Mouse (Mus musculus) c-Kit-positive CD71-positive TER-119-positive erythroid progenitor cells, embryonic 14.5 days (primary cell): ENCODE data around the gene Slc25a26.

Experiments used
- DNase-seq: peaks from one replicate; pipeline ENCODE4 v3.0.0-alpha.2; 2013; ENCODE audit warnings: low spot score

Slc25a26 gene

GRCm38 (mm10) chr6:94499897-94500623, at the start of gene Slc25a26:
Gene Slc25a26 (plus strand): TSS chr6:94500331.
- DNase-seq: peak; percentile 84

DNA sequence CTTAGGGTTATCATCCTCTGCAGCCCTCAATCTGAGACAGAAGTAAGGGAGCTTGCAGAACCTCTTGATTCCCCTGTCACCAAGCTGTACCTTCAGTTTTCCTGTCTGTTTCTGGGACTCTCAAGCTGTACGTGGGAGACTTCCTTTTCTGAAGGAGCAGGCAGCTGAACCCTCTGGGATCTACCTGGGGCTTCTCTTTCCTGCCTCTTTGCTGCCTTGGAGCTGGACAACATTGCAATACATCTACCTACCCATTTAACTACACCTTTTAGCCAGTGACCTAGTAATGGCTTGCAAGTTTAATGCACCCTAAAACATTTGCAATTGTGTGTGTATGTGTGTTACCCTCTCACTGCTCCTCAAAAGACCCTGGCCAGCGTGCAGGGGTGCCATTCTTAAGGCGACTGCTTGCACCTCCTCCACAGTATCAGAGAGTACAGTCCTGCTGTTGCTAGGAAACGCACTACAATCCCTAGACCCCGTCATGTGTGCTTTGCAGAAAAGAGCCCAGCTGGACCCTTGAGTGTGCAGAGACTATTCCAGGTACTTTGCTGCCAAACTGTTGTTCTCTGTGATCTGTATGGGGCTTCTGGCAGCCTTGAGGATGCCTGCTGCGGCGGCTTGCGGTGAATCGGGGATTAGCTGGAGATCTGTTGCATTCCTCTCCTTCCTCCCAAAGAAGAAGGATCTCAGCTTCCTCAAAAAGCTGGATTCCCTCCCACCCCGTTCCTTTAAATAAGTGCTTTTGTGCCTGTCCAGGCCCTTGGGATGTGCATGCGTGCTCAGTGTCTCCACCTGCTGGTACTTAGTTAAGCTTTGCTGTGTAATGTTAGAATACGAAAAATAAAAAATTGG, 35.9 kb upstream of the Slc25a26 start:
- DNase-seq: no peak

DNA sequence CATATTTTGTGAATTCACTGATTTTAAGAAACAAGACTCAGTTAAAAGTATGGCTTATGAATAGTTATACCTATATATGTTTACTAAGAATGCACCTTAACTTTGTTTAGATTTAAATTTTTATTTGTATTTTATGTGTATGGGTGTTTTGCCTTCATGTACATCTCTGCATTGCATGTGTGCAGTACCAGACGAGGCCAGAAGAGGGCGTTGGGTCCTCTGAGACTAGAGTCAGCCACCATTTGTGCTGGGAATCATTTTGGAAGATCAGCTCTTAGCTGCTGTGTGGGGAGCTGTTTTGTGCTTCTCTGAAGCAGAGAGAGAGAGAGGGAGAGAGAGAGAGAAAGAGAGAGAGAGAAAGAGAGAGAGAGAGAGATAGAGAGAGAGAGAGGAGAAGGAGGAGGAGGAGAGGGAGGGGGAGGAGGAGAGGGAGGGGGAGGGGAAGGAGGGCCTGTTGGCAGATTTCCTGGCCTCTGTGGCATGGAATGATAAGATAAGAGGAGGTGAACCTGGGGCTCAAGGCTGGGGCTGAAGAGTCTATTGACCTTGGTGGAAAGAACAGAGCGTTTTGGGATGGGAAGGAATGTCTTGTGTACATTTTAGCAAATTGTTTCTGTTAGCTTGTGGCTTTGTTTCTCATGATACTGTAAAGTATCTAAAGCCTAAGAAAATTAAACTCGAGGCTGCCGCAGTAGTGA, 33.5 kb upstream of the Slc25a26 start:
- DNase-seq: peak; percentile 29

GRCm38 (mm10) chr6:94492739-94493138, 7.4 kb upstream of the Slc25a26 start:
- no peak for DNase-seq

DNA sequence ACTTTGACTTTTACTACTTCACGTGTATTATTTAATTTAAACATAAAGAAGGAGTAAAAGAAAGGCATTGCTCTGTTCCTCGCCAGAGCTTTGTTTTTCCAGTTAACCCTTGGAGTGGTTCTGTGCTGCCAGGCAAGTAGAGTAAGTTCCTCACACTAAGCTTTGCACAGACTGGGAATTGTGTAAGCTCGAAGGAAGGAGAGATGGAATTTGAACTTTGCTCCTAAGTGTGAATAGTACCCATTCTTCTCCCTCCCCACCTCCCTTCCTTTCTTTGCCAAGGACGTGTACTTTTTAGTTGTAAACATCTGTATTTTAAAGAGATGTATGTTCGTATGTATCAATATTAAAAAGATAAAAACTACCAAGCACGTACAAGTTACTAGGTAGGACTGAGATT, 3.8 kb downstream of the Slc25a26 start:
- no peak for DNase-seq

- DNase-seq: no peak
Measured at GRCm38 (mm10) chr6:94507921-94508320, 7.8 kb downstream of the Slc25a26 start.

- no peak for DNase-seq
Measured at GRCm38 (mm10) chr6:94508807-94509206, 8.7 kb downstream of the Slc25a26 start.

DNA sequence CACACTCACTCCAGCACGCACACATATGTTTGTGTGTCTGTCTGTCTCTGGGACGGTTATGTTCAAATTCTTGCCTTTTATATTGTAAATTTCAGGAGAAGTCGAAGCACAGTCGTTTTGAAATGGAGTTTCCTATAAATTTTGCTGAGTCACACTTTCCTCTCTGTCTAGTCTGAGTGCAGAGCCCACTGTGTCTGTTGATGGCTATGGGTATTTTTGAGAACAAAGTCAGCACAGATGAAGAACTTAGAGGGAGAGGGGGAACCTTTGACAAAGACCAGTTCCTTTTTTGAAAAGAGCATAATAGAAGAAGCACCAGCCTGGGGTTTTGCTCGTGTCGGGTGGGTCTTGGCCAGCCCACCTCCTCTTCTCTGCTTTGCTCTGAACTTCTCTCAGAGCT, 9.1 kb downstream of the Slc25a26 start:
- no peak for DNase-seq

DNA sequence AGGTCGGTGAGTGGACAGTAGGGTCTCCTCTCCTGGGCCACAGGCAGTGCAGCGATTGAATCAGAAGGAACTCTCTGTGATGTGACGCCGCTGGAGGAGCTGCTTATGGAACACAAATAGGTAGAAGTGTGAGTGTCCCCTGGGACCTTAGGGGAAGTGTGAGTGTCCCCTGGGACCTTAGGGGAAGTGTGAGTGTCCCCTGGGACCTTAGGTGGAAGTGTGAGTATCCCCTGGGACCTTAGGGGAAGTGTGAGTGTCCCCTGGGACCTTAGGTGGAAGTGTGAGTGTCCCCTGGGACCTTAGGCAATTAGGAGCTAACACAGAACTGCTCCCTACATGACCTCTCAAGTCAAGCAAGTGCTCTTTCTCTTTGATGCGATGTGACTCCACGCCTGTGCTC, 18.0 kb downstream of the Slc25a26 start:
- no peak for DNase-seq

- DNase-seq: peak; percentile 22
Measured at GRCm38 (mm10) chr6:94524335-94524734, 24.2 kb downstream of the Slc25a26 start.

DNA sequence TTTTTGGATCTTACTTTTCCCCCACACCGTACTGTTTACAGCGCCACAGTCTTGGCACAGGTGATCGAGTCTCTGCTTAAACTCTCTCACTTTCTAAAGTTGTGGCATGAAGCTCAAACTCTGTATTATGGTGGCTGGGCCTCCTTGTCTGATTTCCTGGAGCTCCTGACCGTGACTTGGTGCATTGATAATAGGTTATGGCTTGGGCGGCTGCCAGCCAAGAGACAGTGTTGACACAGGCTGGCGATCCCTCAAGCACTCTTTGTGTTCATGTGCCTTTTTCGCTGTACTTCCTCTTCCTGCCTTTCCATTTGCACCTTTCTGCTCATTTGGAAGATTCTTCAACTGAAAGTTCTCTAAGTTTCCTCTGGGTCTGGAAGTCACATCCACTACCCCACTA, 30.6 kb downstream of the Slc25a26 start:
- no peak for DNase-seq

GRCm38 (mm10) chr6:94532086-94532485, 32.0 kb downstream of the Slc25a26 start:
- DNase-seq: no peak

DNA sequence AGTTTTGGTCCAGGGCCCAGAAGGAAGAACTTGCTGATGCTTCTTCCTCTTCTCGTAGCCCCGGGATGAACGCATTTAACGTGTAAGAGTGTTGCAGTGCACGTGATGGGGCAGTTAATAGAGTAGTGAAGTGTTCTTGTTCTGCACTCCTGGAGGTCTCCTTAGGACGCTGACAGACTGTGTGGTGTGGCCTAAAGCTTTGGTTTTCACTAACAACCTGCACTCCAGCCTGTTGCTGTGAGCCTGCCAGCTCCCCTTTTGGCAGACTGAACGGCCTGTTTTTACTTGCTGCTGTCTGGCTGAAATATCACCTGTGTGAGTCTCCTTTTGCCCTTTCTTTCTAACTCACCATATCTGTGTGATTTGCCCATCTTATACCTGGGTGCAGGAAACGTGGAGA, 36.3 kb downstream of the Slc25a26 start:
- DNase-seq: no peak

- DNase-seq: no peak
Measured at GRCm38 (mm10) chr6:94537652-94538051, 37.5 kb downstream of the Slc25a26 start.

GRCm38 (mm10) chr6:94540090-94540489, 40.0 kb downstream of the Slc25a26 start:
- DNase-seq: no peak

- DNase-seq: no peak
Measured at GRCm38 (mm10) chr6:94540615-94541014, 40.5 kb downstream of the Slc25a26 start.

GRCm38 (mm10) chr6:94541133-94541532, 41.0 kb downstream of the Slc25a26 start:
- no peak for DNase-seq

- DNase-seq: no peak
Measured at GRCm38 (mm10) chr6:94541854-94542253, 41.7 kb downstream of the Slc25a26 start.

- peak; percentile 7 for DNase-seq
Measured at GRCm38 (mm10) chr6:94543902-94544840, 44.0 kb downstream of the Slc25a26 start.

- DNase-seq: no peak
Measured at GRCm38 (mm10) chr6:94547239-94547638, 47.1 kb downstream of the Slc25a26 start.

- DNase-seq: no peak
Measured at GRCm38 (mm10) chr6:94550298-94550697, 50.2 kb downstream of the Slc25a26 start.

- DNase-seq: no peak
Measured at GRCm38 (mm10) chr6:94550851-94551250, 50.7 kb downstream of the Slc25a26 start.
